Mouse (Mus musculus) MEL (cell line): Measurements from ENCODE around the gene Erfe. TPM values are rescaled to one million over a fixed set of nuclear protein-coding genes. Genes with fewer than 3 reads are reported as not detected.

Experiments used
- DNase-seq: peaks from one replicate; pipeline ENCODE4 v3.0.0; 2011; ENCODE audit warnings: low read depth, low spot score
- H3K27ac ChIP-seq: 2 replicates; pipeline ENCODE4 v1.5.1; 2012; ENCODE audit warnings: low read depth, mild to moderate bottlenecking, control low read depth, low read length, moderate library complexity; ENCODE audit not compliant: control insufficient read depth
- H3K27me3 ChIP-seq, 2 experiments: fragments of 150-350 bp in 1 of 2; sonication (generic) in 1 of 2; 2 replicates each; pipeline ENCODE4 v1.6.1; 2012; ENCODE audit warnings: low read length in 2 of 2, mild to moderate bottlenecking in 2 of 2, improper control_type of control experiment in 1 of 2, moderate library complexity in 1 of 2; ENCODE audit not compliant: insufficient read depth in 2 of 2, control insufficient read depth in 1 of 2
- H3K36me3 ChIP-seq, 2 experiments: 2 replicates each; pipeline ENCODE4 v1.6.1; 2012 to 2014; ENCODE audit warnings: low read length in 2 of 2, improper control_type of control experiment in 1 of 2, inconsistent platforms in 1 of 2, mild to moderate bottlenecking in 1 of 2; ENCODE audit not compliant: insufficient read depth in 2 of 2, control insufficient read depth in 1 of 2
- H3K4me1 ChIP-seq, 2 experiments: fragments of 150-350 bp in 1 of 2; sonication (generic) in 1 of 2; 2 replicates each; pipeline ENCODE4 v1.6.1; 2012; ENCODE audit warnings: low read length in 2 of 2, improper control_type of control experiment in 1 of 2, mild to moderate bottlenecking in 1 of 2; ENCODE audit not compliant: insufficient read depth in 2 of 2, control insufficient read depth in 1 of 2
- H3K4me3 ChIP-seq, 2 experiments: fragments of 150-350 bp in 1 of 2; sonication (generic) in 1 of 2; 2 replicates each; pipeline ENCODE4 v1.5.1; 2012; ENCODE audit warnings: low read depth in 2 of 2, low read length in 2 of 2, mild to moderate bottlenecking in 2 of 2, moderate library complexity in 2 of 2, control low read depth in 1 of 2, improper control_type of control experiment in 1 of 2; ENCODE audit not compliant: control insufficient read depth in 1 of 2, insufficient read depth in 1 of 2
- H3K79me2 ChIP-seq: 2 replicates; pipeline ENCODE4 v1.6.1; 2012; ENCODE audit warnings: mild to moderate bottlenecking, low read length, moderate library complexity; ENCODE audit not compliant: control insufficient read depth, poor library complexity, insufficient read depth
- H3K9ac ChIP-seq: 2 replicates; pipeline ENCODE4 v1.6.1; 2012; ENCODE audit warnings: low read depth, mild to moderate bottlenecking, control low read depth, low read length, moderate library complexity; ENCODE audit not compliant: control insufficient read depth, poor library complexity, severe bottlenecking
- H3K9me3 ChIP-seq: fragments of 150-350 bp; sonication (generic); replicated peaks from 2 replicates; pipeline ENCODE4 v1.6.1; 2012; ENCODE audit warnings: mild to moderate bottlenecking, low read length, improper control_type of control experiment, moderate library complexity; ENCODE audit not compliant: insufficient read depth
- BHLHE40 ChIP-seq: IDR thresholded peaks from 2 replicates; pipeline ENCODE4 v1.6.1; 2012; ENCODE audit warnings: low read depth, mild to moderate bottlenecking, inconsistent platforms, low read length, improper control_type of control experiment, borderline replicate concordance
- CHD1 ChIP-seq: IDR thresholded peaks from 2 replicates; pipeline ENCODE4 v1.6.1; 2012; ENCODE audit warnings: low read depth, mild to moderate bottlenecking, inconsistent platforms, low read length, improper control_type of control experiment
- CTCF ChIP-seq, 3 experiments: IDR thresholded peaks in 2 of 3; conservative IDR thresholded peaks in 1 of 3; 2 replicates each; pipeline ENCODE4 v1.5.1; 2011 to 2012; ENCODE audit warnings: low read length in 3 of 3, low read depth in 2 of 3, mild to moderate bottlenecking in 2 of 3, improper control_type of control experiment in 1 of 3, inconsistent platforms in 1 of 3, mixed read lengths in 1 of 3, moderate library complexity in 1 of 3; ENCODE audit not compliant: control insufficient read depth in 1 of 3, insufficient read depth in 1 of 3, poor library complexity in 1 of 3, severe bottlenecking in 1 of 3
- ELF1 ChIP-seq: IDR thresholded peaks from 2 replicates; pipeline ENCODE4 v1.6.1; 2014; ENCODE audit warnings: low read depth, mild to moderate bottlenecking, inconsistent platforms, low read length, improper control_type of control experiment, moderate library complexity
- EP300 ChIP-seq, 2 experiments: IDR thresholded peaks; 2 replicates each; pipeline ENCODE4 v1.6.1; 2011; ENCODE audit warnings: improper control_type of control experiment in 2 of 2, low read length in 2 of 2, low read depth in 1 of 2, mild to moderate bottlenecking in 1 of 2
- GATA1 ChIP-seq: IDR thresholded peaks from 2 replicates; pipeline ENCODE4 v1.6.1; 2011; ENCODE audit warnings: low read depth, low read length, improper control_type of control experiment
- HCFC1 ChIP-seq: IDR thresholded peaks from 2 replicates; pipeline ENCODE4 v1.6.1; 2012; ENCODE audit warnings: low read depth, mild to moderate bottlenecking, inconsistent platforms, low read length, improper control_type of control experiment, moderate library complexity
- MAFK ChIP-seq: IDR thresholded peaks from 2 replicates; pipeline ENCODE4 v1.6.1; 2011; ENCODE audit warnings: low read depth, mild to moderate bottlenecking, low read length, improper control_type of control experiment, borderline replicate concordance
- MAX ChIP-seq: IDR thresholded peaks from 2 replicates; pipeline ENCODE4 v1.6.1; 2011; ENCODE audit warnings: low read length, improper control_type of control experiment
- MXI1 ChIP-seq: IDR thresholded peaks from 2 replicates; pipeline ENCODE4 v1.6.1; 2011; ENCODE audit warnings: mild to moderate bottlenecking, low read depth, low read length, improper control_type of control experiment
- MYB ChIP-seq: IDR thresholded peaks from 2 replicates; pipeline ENCODE4 v1.6.1; 2011; ENCODE audit warnings: mild to moderate bottlenecking, low read depth, low read length, improper control_type of control experiment
- MYC ChIP-seq: IDR thresholded peaks from 2 replicates; pipeline ENCODE4 v1.6.1; 2011; ENCODE audit warnings: low read depth, mild to moderate bottlenecking, low read length, improper control_type of control experiment, moderate library complexity
- NELFE ChIP-seq: IDR thresholded peaks from 2 replicates; pipeline ENCODE4 v1.6.1; 2011; ENCODE audit warnings: low read depth, low read length, improper control_type of control experiment
- NRF1 ChIP-seq: IDR thresholded peaks from 2 replicates; pipeline ENCODE4 v1.6.1; 2014; ENCODE audit warnings: low read depth, mild to moderate bottlenecking, inconsistent platforms, low read length, improper control_type of control experiment, moderate library complexity; ENCODE audit not compliant: poor library complexity, insufficient read depth, severe bottlenecking
- POLR2A ChIP-seq, 2 experiments: IDR thresholded peaks; 2 replicates each; pipeline ENCODE4 v1.6.1; 2011 to 2012; ENCODE audit warnings: low read length in 2 of 2, mild to moderate bottlenecking in 2 of 2, control low read depth in 1 of 2, improper control_type of control experiment in 1 of 2, low read depth in 1 of 2, moderate library complexity in 1 of 2; ENCODE audit not compliant: control insufficient read depth in 1 of 2, insufficient read depth in 1 of 2, poor library complexity in 1 of 2
- POLR2AphosphoS2 ChIP-seq: IDR thresholded peaks from 2 replicates; pipeline ENCODE4 v1.6.1; 2011; ENCODE audit warnings: low read length, improper control_type of control experiment
- RAD21 ChIP-seq: IDR thresholded peaks from 2 replicates; pipeline ENCODE4 v1.6.1; 2011; ENCODE audit warnings: mild to moderate bottlenecking, low read depth, low read length, improper control_type of control experiment
- RCOR1 ChIP-seq: IDR thresholded peaks from 2 replicates; pipeline ENCODE4 v1.6.1; 2012; ENCODE audit warnings: low read depth, mild to moderate bottlenecking, inconsistent platforms, low read length, improper control_type of control experiment
- SIN3A ChIP-seq: IDR thresholded peaks from 2 replicates; pipeline ENCODE4 v1.6.1; 2012; ENCODE audit warnings: low read length, improper control_type of control experiment, inconsistent platforms
- SMC3 ChIP-seq: IDR thresholded peaks from 2 replicates; pipeline ENCODE4 v1.6.1; 2011; ENCODE audit warnings: low read depth, low read length, improper control_type of control experiment
- TAL1 ChIP-seq: IDR thresholded peaks from 2 replicates; pipeline ENCODE4 v1.6.1; 2012; ENCODE audit warnings: mild to moderate bottlenecking, inconsistent platforms, low read length, moderate library complexity, mixed read lengths
- TCF12 ChIP-seq: IDR thresholded peaks from 2 replicates; pipeline ENCODE4 v1.6.1; 2014; ENCODE audit warnings: low read depth, mild to moderate bottlenecking, inconsistent platforms, low read length, improper control_type of control experiment, moderate library complexity
- UBTF ChIP-seq: IDR thresholded peaks from 2 replicates; pipeline ENCODE4 v1.6.1; 2012; ENCODE audit warnings: low read depth, mild to moderate bottlenecking, inconsistent platforms, low read length, improper control_type of control experiment, moderate library complexity, borderline replicate concordance; ENCODE audit not compliant: insufficient read depth
- USF1 ChIP-seq: IDR thresholded peaks from 2 replicates; pipeline ENCODE4 v1.6.1; 2014; ENCODE audit warnings: low read depth, mild to moderate bottlenecking, inconsistent platforms, low read length, improper control_type of control experiment, moderate library complexity
- ZMIZ1 ChIP-seq: IDR thresholded peaks from 2 replicates; pipeline ENCODE4 v1.6.1; 2012; ENCODE audit warnings: low read depth, mild to moderate bottlenecking, inconsistent platforms, low read length, improper control_type of control experiment, moderate library complexity
- ZNF384 ChIP-seq: IDR thresholded peaks from 2 replicates; pipeline ENCODE4 v1.6.1; 2012; ENCODE audit warnings: low read depth, mild to moderate bottlenecking, inconsistent platforms, low read length, improper control_type of control experiment
- polyA plus RNA-seq, 2 experiments: library from polyadenylated mRNA; stranded (reverse) in 1 of 2; unstranded in 1 of 2; fragments of >175 nt in 1 of 2; fragments of >200 nt in 1 of 2; gene quantifications; 2 replicates each; pipeline versions ENCODE4 v1.2.1 to v1.2.4; 2012; ENCODE audit warnings: low replicate concordance in 2 of 2, low read depth in 1 of 2; ENCODE audit not compliant: insufficient read length in 2 of 2, insufficient read depth in 1 of 2, missing spikeins in 1 of 2
- total RNA-seq: library from RNA; depleted of rRNA; stranded (reverse); fragments of 300-350 nt; gene quantifications from 2 replicates; pipeline ENCODE4 v1.2.3, GENCODE M21; 2012

The Erfe gene
- total and polyA plus RNA-seq, 3 experiments, result 4.6 to 9.1 TPM; not detected in 1

- H3K27ac ChIP-seq, result peak within 1 kb of the TSS; percentile 63
- peak; percentile 91 for DNase-seq
These were observed 32.2 kb downstream of the Erfe start, which contains the start of gene Ilkap for GRCm38 (mm10) chr1:91398260-91399062. Ilkap (minus strand) TSS chr1:91398815.

GRCm38 (mm10) chr1:91404976-91405375 lies 38.7 kb downstream of the Erfe start:
- no peaks in the 10 kb centered on the region for H3K79me2 ChIP-seq
- no peaks in the 10 kb centered on the region; a peak in 2 of 4 replicates for H3K27me3 ChIP-seq
- DNase-seq, result no peak
- no peak overlapping the region for H3K4me3 ChIP-seq
- no peaks in the 10 kb centered on the region for H3K4me1 ChIP-seq
- H3K36me3 ChIP-seq, result no peaks in the 10 kb centered on the region
- no peak overlapping the region for H3K9ac ChIP-seq
- H3K9me3 ChIP-seq, result no peaks in the 10 kb centered on the region
- H3K27ac ChIP-seq, result no peak overlapping the region
- no peak for TF ChIP-seq TAL1
- TF ChIP-seq ZMIZ1, result no peak
- no peak for TF ChIP-seq MAFK
- no peak for TF ChIP-seq GATA1
- no peak for TF ChIP-seq CHD1
- no peak for TF ChIP-seq TCF12
- no peak for TF ChIP-seq CTCF (IDR thresholded peaks at IDR 0.05 in 2 of 3, conservative IDR thresholded peaks at IDR 0.05 in 1 of 3; ENCODE audit: control insufficient read depth in 1 of 3, insufficient read depth in 1 of 3, low read depth in 2 of 3, low read length in 3 of 3, poor library complexity in 1 of 3, severe bottlenecking in 1 of 3)
- TF ChIP-seq BHLHE40, result no peak
- TF ChIP-seq RCOR1, result no peak
- TF ChIP-seq USF1, result no peak
- TF ChIP-seq ZNF384, result no peak
- TF ChIP-seq MYB, result no peak
- no peak for TF ChIP-seq EP300 (IDR thresholded peaks at IDR 0.05; ENCODE audit: low read depth in 1 of 2, low read length in 2 of 2)
- no peak for TF ChIP-seq RAD21
- no peak for TF ChIP-seq UBTF

More at GRCm38 (mm10) chr1:91398260-91399062, 32.2 kb downstream of the Erfe start, which contains the start of gene Ilkap:
- peak; percentile 88 for TF ChIP-seq NRF1
- TF ChIP-seq SMC3, result no peak
- TF ChIP-seq NELFE, result peak; percentile 81
- 0 out of 2 replicates have a peak, but pooled peaks have one; percentile 86 for TF ChIP-seq UBTF
- peak; percentile 75 to 82 for TF ChIP-seq POLR2A (IDR thresholded peaks at IDR 0.05; ENCODE audit: control insufficient read depth in 1 of 2, insufficient read depth in 1 of 2, low read depth in 1 of 2, low read length in 2 of 2, poor library complexity in 1 of 2)
- no peak for TF ChIP-seq MYB
- 0 out of 2 replicates have a peak, but pooled peaks have one; percentile 25 for TF ChIP-seq MYC
- TF ChIP-seq USF1, result peak; percentile 79
- TF ChIP-seq ZMIZ1, result no peak; the same call in 1 of the 2 replicates
- TF ChIP-seq CHD1, result no peak
- peak; percentile 75 for TF ChIP-seq MXI1
- TF ChIP-seq SIN3A, result peak; percentile 64
- TF ChIP-seq POLR2AphosphoS2, result peak; percentile 71
- TF ChIP-seq TCF12, result peak; percentile 65; the same call in 1 of the 2 replicates
- TF ChIP-seq HCFC1, result peak; percentile 79
- peak; percentile 55; the same call in 1 of the 2 replicates for TF ChIP-seq MAX
- 0 out of 2 replicates have a peak, but pooled peaks have one; percentile 10 for TF ChIP-seq ELF1
- TF ChIP-seq BHLHE40, result peak; percentile 35; the same call in 1 of the 2 replicates
- no peak for TF ChIP-seq MAFK
- TF ChIP-seq, all 39 proteins: peak for 14
- Histone ChIP-seq H3K4me3 (peak within 1 kb of the TSS; percentile 92 to 97), H3K79me2 (peaks cover 40% of the 10 kb centered on the region), H3K27me3 (no peaks in the 10 kb centered on the region; a peak in 1 of 4 replicates), H3K9ac (peak within 1 kb of the TSS; percentile 89), H3K4me1 (peaks cover 11 to 14% of the 10 kb centered on the region in 2 experiments), H3K9me3 (no peaks in the 10 kb centered on the region), H3K36me3 (peaks cover 22 to 25% of the 10 kb centered on the region in 2 experiments)
